Mouse (Mus musculus): Measurements from ENCODE around the gene Cenpn. TPM values are rescaled to one million over a fixed set of nuclear protein-coding genes. Genes with fewer than 3 reads are reported as not detected.

The Cenpn gene
- polyA plus RNA-seq (2014; fragmentation: Nextera tagmentation; extraction: Ambion mirVana): 47.1 and 53.0 TPM in 2 replicates

DNA sequence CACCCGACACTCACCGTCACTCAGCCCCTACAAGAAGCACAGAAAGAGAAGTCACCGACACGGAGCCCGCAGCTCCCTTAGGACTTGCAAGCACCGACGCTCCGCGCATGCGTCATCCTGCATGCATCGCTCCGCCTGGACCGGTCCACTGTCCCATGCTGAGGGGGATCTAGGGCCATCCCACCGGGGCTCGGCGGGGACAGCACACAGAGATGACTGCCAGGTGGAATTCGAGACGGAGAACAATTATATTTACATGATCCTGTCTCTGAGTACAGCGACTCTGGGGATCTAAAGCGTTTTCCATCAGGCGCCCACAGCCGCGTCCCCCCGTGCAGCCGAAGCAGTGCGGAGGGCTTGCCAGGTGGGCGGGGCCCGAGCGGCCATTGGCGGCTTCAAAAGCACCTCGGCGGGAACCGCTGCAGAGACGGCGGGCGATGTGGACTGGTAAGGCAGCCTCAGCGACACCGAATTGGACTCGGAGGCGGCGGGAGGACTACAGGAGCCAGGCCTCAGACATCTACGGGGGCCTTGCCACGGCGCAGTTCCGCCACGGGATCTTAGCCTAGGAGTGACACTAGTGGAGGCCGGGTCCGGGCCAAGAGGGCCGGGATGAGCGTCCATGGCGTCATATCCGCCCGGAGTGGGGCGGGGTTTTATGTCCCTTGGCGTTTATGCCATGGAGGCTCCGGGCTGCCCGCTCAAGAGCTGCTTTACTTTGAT, at the start of gene Cenpn, which contains the start of gene Cmc2:
Cenpn (plus strand) TSS at position 394 of the 723 bp plus-strand sequence.
Cmc2 (minus strand) TSS at position 119 of the 723 bp plus-strand sequence.
- Histone ChIP-seq H3K36me3 (ENCODE audit: control insufficient read depth, insufficient read depth, low read length) (peaks cover 21% of the 10 kb centered on the region), H3K4me1 (ENCODE audit: control insufficient read depth, insufficient read depth, low read length) (peaks cover 11% of the 10 kb centered on the region), H3K9ac (ENCODE audit: low read depth, low read length) (peak within 1 kb of the TSS; percentile 78), H3K27me3 (ENCODE audit: control insufficient read depth, insufficient read depth, low read length) (no peaks in the 10 kb centered on the region), H3K4me3 (ENCODE audit: low read length) (peak within 1 kb of the TSS; percentile 90), H3K27ac (ENCODE audit: low read depth, low read length) (peak within 1 kb of the TSS; percentile 85), H3K4me2 (replicated peaks; ENCODE audit: low read depth, low read length) (peak within 1 kb of the TSS; percentile 46), H3K9me3 (ENCODE audit: control insufficient read depth, low read length) (no peaks in the 10 kb centered on the region)
- under 1% methylated on average over 57 of the region's 57 CpGs for WGBS
- peak; percentile 97 for ATAC-seq (ENCODE audit: low FRiP score, low TSS enrichment)

DNA sequence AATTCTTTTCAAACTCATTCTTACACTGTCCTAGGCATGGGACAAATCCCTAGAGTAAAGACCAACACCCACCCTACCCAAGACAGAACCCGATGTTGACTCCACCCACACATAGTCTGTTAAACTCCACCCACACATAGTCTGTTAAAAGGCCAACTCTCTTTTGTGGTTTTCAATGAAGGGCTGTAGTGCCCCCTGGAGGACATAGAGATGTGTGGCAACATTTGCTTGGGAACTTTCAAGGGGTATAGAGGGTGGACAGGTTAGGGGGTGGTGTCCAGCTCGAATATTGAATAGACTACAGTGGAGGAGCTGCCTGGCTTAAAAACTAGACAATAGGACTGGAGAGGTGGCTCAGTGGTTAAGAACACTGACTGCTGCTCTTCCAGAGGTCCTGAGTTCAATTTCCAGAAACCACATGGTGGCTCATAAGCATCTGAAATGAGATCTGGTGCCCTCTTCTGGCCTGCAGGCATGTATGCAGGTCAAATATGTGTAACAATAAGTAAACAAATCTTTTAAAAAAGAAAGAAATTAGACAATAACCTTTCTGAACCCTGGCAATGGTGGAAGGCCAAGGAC, 48.7 kb upstream of the Cenpn start:
- Histone ChIP-seq H3K27ac (ENCODE audit: low read depth, low read length) (no peak overlapping the region), H3K4me3 (ENCODE audit: low read length) (no peak overlapping the region), H3K9me3 (ENCODE audit: control insufficient read depth, low read length) (no peaks in the 10 kb centered on the region), H3K27me3 (ENCODE audit: control insufficient read depth, insufficient read depth, low read length) (no peaks in the 10 kb centered on the region), H3K4me1 (ENCODE audit: control insufficient read depth, insufficient read depth, low read length) (no peaks in the 10 kb centered on the region), H3K9ac (ENCODE audit: low read depth, low read length) (no peak overlapping the region), H3K36me3 (ENCODE audit: control insufficient read depth, insufficient read depth, low read length) (no peaks in the 10 kb centered on the region), H3K4me2 (replicated peaks; ENCODE audit: low read depth, low read length) (no peak overlapping the region)
- no peak for ATAC-seq (ENCODE audit: low FRiP score, low TSS enrichment)
- 70% methylated on average over 2 of the region's 2 CpGs for WGBS

GRCm38 (mm10) chr8:116873586-116873985, 47.9 kb upstream of the Cenpn start:
- Histone ChIP-seq H3K4me1 (ENCODE audit: control insufficient read depth, insufficient read depth, low read length) (no peaks in the 10 kb centered on the region), H3K4me3 (ENCODE audit: low read length) (no peak overlapping the region), H3K9me3 (ENCODE audit: control insufficient read depth, low read length) (no peaks in the 10 kb centered on the region), H3K27ac (ENCODE audit: low read depth, low read length) (no peak overlapping the region), H3K36me3 (ENCODE audit: control insufficient read depth, insufficient read depth, low read length) (no peaks in the 10 kb centered on the region), H3K4me2 (replicated peaks; ENCODE audit: low read depth, low read length) (no peak overlapping the region), H3K27me3 (ENCODE audit: control insufficient read depth, insufficient read depth, low read length) (no peaks in the 10 kb centered on the region), H3K9ac (ENCODE audit: low read depth, low read length) (no peak overlapping the region)
- 59% methylated on average over 11 of the region's 11 CpGs for WGBS
- ATAC-seq (ENCODE audit: low FRiP score, low TSS enrichment): no peak

DNA sequence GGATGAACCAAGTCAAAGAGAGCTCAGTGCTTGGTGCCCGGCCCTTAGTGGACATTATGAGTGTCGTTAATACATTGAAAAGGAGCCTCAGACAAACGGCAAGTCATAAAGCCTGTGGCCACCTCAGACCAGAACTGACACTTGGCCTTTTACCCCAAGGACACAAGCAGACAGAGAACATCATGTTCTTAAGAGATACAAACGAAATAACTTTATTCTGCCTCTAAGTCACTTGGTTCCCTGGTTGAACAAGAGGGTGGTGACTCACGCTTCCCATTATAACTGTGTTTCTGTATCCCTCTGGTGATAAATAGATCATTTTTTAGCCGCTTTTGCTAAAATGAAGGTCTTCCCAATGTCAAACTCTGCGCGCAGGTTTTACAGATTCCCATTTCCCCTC, 47.5 kb upstream of the Cenpn start:
- WGBS: 69% methylated on average over 8 of the region's 8 CpGs
- Histone ChIP-seq H3K27me3 (ENCODE audit: control insufficient read depth, insufficient read depth, low read length) (no peaks in the 10 kb centered on the region), H3K9ac (ENCODE audit: low read depth, low read length) (no peak overlapping the region), H3K4me1 (ENCODE audit: control insufficient read depth, insufficient read depth, low read length) (no peaks in the 10 kb centered on the region), H3K27ac (ENCODE audit: low read depth, low read length) (no peak overlapping the region), H3K4me3 (ENCODE audit: low read length) (no peak overlapping the region), H3K36me3 (ENCODE audit: control insufficient read depth, insufficient read depth, low read length) (no peaks in the 10 kb centered on the region), H3K4me2 (replicated peaks; ENCODE audit: low read depth, low read length) (no peak overlapping the region), H3K9me3 (ENCODE audit: control insufficient read depth, low read length) (no peaks in the 10 kb centered on the region)
- ATAC-seq (ENCODE audit: low FRiP score, low TSS enrichment): no peak

- no peak overlapping the region for H3K9ac ChIP-seq (ENCODE audit: low read depth, low read length)
- ATAC-seq (ENCODE audit: low FRiP score, low TSS enrichment): no peak
- 70% methylated on average over 17 of the region's 17 CpGs for WGBS
Measured at GRCm38 (mm10) chr8:116875798-116876450, 45.6 kb upstream of the Cenpn start.

DNA sequence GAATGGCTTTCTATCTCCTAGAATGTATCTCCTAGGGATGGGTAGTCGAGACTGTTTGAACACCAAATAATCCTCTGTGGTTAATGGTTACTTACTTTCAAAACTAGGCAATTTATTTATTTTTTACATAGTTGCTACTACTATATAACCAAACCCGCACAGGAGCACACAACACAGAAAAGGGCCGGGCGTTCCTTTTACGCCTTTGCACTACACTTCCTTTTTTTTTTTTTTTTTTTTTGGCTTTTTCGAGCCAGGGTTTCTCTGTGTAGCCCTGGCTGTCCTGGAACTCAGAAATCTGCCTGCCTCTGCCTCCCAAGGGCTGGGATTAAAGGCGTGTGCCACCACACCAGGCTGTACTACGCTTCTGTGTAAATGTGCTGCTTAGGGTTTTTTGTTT, 40.1 kb upstream of the Cenpn start:
- no peak overlapping the region for H3K9ac ChIP-seq (ENCODE audit: low read depth, low read length)
- no peak overlapping the region for H3K4me2 ChIP-seq (replicated peaks; ENCODE audit: low read depth, low read length)
- 86% methylated on average over 8 of the region's 8 CpGs for WGBS
- no peaks in the 10 kb centered on the region for H3K4me1 ChIP-seq (ENCODE audit: control insufficient read depth, insufficient read depth, low read length)
- H3K27ac ChIP-seq (ENCODE audit: low read depth, low read length): no peak overlapping the region
- H3K36me3 ChIP-seq (ENCODE audit: control insufficient read depth, insufficient read depth, low read length): no peaks in the 10 kb centered on the region
- no peaks in the 10 kb centered on the region for H3K27me3 ChIP-seq (ENCODE audit: control insufficient read depth, insufficient read depth, low read length)
- no peak for ATAC-seq (ENCODE audit: low FRiP score, low TSS enrichment)
- no peaks in the 10 kb centered on the region for H3K9me3 ChIP-seq (ENCODE audit: control insufficient read depth, low read length)
- H3K4me3 ChIP-seq (ENCODE audit: low read length): no peak overlapping the region

More at GRCm38 (mm10) chr8:116875798-116876450, 45.6 kb upstream of the Cenpn start:
- Histone ChIP-seq H3K27me3 (ENCODE audit: control insufficient read depth, insufficient read depth, low read length) (no peaks in the 10 kb centered on the region), H3K9me3 (ENCODE audit: control insufficient read depth, low read length) (no peaks in the 10 kb centered on the region), H3K4me3 (ENCODE audit: low read length) (no peak overlapping the region), H3K27ac (ENCODE audit: low read depth, low read length) (no peak overlapping the region), H3K4me1 (ENCODE audit: control insufficient read depth, insufficient read depth, low read length) (no peaks in the 10 kb centered on the region), H3K36me3 (ENCODE audit: control insufficient read depth, insufficient read depth, low read length) (no peaks in the 10 kb centered on the region), H3K4me2 (replicated peaks; ENCODE audit: low read depth, low read length) (no peak overlapping the region)

DNA sequence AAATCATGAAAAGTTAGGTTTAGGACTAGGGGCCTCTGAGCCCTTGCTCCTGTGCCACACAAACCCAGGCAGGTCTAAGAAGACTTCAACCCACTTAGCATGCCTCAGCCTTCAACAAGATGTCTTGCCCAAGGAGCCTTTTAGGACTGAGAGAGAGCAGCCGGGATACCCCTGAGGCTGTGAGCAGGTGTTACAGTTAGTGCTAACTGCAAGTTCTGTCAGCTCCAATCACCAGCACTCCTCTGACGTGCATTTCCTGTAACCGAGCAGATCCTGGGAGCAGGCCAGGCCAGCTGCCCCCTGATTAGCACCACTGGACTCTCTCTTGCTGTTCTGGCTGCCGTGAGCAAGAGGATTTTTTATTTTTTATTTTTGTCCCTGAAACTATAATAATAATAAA, 33.7 kb upstream of the Cenpn start:
- H3K27ac ChIP-seq (ENCODE audit: low read depth, low read length): no peak overlapping the region
- H3K27me3 ChIP-seq (ENCODE audit: control insufficient read depth, insufficient read depth, low read length): no peaks in the 10 kb centered on the region
- WGBS: 71% methylated on average over 4 of the region's 4 CpGs
- peaks cover 23% of the 10 kb centered on the region for H3K36me3 ChIP-seq (ENCODE audit: control insufficient read depth, insufficient read depth, low read length)
- H3K4me2 ChIP-seq (replicated peaks; ENCODE audit: low read depth, low read length): no peak overlapping the region
- no peak overlapping the region for H3K9ac ChIP-seq (ENCODE audit: low read depth, low read length)
- H3K4me3 ChIP-seq (ENCODE audit: low read length): no peak overlapping the region
- H3K4me1 ChIP-seq (ENCODE audit: control insufficient read depth, insufficient read depth, low read length): no peaks in the 10 kb centered on the region
- ATAC-seq (ENCODE audit: low FRiP score, low TSS enrichment): no peak
- H3K9me3 ChIP-seq (ENCODE audit: control insufficient read depth, low read length): no peaks in the 10 kb centered on the region

DNA sequence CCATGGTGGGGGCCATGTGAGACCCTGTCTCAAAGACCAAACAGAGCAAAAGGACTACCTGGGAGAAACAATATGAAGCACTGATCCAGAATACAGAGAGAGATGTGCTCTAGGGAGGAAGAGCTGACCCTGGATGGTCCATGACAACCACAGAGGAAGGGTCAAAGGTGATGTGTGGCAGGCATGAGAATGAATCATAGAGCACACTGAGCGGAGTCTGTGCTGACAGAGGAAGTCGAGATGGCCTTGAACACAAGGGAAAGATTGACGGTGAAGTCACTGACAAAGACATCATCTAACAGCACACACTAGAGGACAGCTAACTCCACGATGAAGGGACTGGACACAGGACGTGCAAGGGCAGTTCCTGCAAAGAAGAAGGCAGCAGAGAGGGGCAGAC, 30.1 kb upstream of the Cenpn start:
- Histone ChIP-seq H3K36me3 (ENCODE audit: control insufficient read depth, insufficient read depth, low read length) (peaks cover 29% of the 10 kb centered on the region), H3K4me2 (replicated peaks; ENCODE audit: low read depth, low read length) (no peak overlapping the region), H3K4me3 (ENCODE audit: low read length) (no peak overlapping the region), H3K27ac (ENCODE audit: low read depth, low read length) (no peak overlapping the region), H3K9me3 (ENCODE audit: control insufficient read depth, low read length) (peaks cover 10% of the 10 kb centered on the region), H3K27me3 (ENCODE audit: control insufficient read depth, insufficient read depth, low read length) (no peaks in the 10 kb centered on the region), H3K9ac (ENCODE audit: low read depth, low read length) (no peak overlapping the region), H3K4me1 (ENCODE audit: control insufficient read depth, insufficient read depth, low read length) (no peaks in the 10 kb centered on the region)
- no peak for ATAC-seq (ENCODE audit: low FRiP score, low TSS enrichment)
- WGBS: 84% methylated on average over 5 of the region's 5 CpGs

DNA sequence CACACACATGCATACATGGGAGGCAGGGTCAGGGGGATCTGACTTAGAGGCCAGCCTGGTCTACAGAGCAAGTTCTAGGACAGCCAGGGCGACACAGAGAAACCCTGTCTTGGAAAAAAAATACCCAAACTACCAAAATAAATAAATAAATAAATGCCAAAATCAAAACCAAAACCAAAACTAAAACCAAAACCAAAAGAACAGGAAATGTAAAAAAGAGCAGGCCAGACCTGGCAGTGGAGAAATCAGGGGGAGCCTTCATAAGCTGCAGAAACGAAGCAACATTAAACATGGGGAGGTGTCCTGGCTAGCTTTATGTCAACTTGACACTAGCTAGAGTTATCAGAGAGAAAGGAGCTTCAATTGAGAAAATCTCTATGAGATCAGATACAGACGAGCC, 29.4 kb upstream of the Cenpn start:
- 92% methylated on average over 3 of the region's 3 CpGs for WGBS
- Histone ChIP-seq H3K27me3 (ENCODE audit: control insufficient read depth, insufficient read depth, low read length) (no peaks in the 10 kb centered on the region), H3K4me2 (replicated peaks; ENCODE audit: low read depth, low read length) (no peak overlapping the region), H3K4me1 (ENCODE audit: control insufficient read depth, insufficient read depth, low read length) (no peaks in the 10 kb centered on the region), H3K36me3 (ENCODE audit: control insufficient read depth, insufficient read depth, low read length) (peaks cover 29% of the 10 kb centered on the region), H3K9ac (ENCODE audit: low read depth, low read length) (no peak overlapping the region), H3K9me3 (ENCODE audit: control insufficient read depth, low read length) (peaks cover 10% of the 10 kb centered on the region), H3K4me3 (ENCODE audit: low read length) (no peak overlapping the region), H3K27ac (ENCODE audit: low read depth, low read length) (no peak overlapping the region)
- no peak for ATAC-seq (ENCODE audit: low FRiP score, low TSS enrichment)
